Mouse (Mus musculus) forebrain, embryonic 12.5 days (tissue): ENCODE results near the gene Klhl42. TPM values are rescaled to one million over a fixed set of nuclear protein-coding genes. Genes with fewer than 3 reads are reported as not detected.
A peak's percentile ranks its signal among the peaks of the same experiment; 100 is the strongest.

Source experiments
- ATAC-seq: fragments of 200-750 bp; cut with Nextera tagmentation; 2 replicates; pipeline ENCODE4 v1.8.0; 2017; ENCODE audit warnings: moderate TSS enrichment; ENCODE audit not compliant: low FRiP score
- H3K27ac ChIP-seq: fragments of 300-500 bp; sonication (generic); 2 replicates; pipeline ENCODE4 v1.5.1; 2016; ENCODE audit warnings: mild to moderate bottlenecking
- H3K27me3 ChIP-seq: fragments of 300-500 bp; sonication (generic); 2 replicates; pipeline ENCODE4 v1.6.1; 2016; ENCODE audit warnings: mild to moderate bottlenecking
- H3K36me3 ChIP-seq: fragments of 300-500 bp; sonication (generic); replicated peaks from 2 replicates; pipeline ENCODE4 v1.6.1; 2016; ENCODE audit warnings: mild to moderate bottlenecking
- H3K4me1 ChIP-seq: fragments of 300-500 bp; sonication (generic); 2 replicates; pipeline ENCODE4 v1.6.1; 2016
- H3K4me2 ChIP-seq: fragments of 300-500 bp; sonication (generic); 2 replicates; pipeline ENCODE4 v1.6.1; 2016; ENCODE audit warnings: mild to moderate bottlenecking, moderate library complexity
- H3K4me3 ChIP-seq: fragments of 300-500 bp; sonication (generic); replicated peaks from 2 replicates; pipeline ENCODE4 v1.5.1; 2016; ENCODE audit warnings: mild to moderate bottlenecking
- H3K9ac ChIP-seq: fragments of 300-500 bp; sonication (generic); 2 replicates; pipeline ENCODE4 v1.6.1; 2016; ENCODE audit warnings: mild to moderate bottlenecking
- H3K9me3 ChIP-seq: fragments of 300-500 bp; sonication (generic); 2 replicates; pipeline ENCODE4 v1.6.1; 2016
- WGBS: fragments of 180-500 bp; shearing (Covaris S2); methylation state at CpG from one replicate; pipeline ENCODE4 v1.1.7; 2016; 5-methylcytosine and 5-hydroxymethylcytosine counted together
- polyA plus RNA-seq: library from polyadenylated mRNA; unstranded; fragments of >200 nt; fragmentation: Nextera tagmentation; extraction: Ambion mirVana; gene quantifications from 2 replicates; pipeline ENCODE4 v1.2.1, GENCODE M21; 2016

Klhl42 gene
- polyA plus RNA-seq, 1 experiment from 2014 or later: 6.7 TPM

DNA sequence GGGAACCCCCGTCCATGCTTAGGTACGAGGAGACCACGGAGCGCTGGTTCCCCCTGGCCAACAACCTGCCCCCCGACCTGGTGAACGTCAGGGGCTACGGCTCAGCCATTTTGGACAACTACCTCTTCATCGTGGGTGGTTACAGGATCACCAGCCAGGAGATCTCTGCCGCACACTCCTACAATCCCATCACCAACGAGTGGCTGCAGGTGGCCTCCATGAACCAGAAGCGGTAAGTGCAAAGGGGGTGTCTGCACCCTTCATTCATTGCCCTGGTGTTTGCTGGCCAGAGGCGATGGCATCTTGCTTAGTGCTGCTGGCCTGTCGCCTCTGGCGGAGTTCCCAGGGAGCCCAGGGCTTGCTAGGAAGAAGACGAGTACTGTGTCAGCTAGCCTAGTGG, 957 bp downstream of the Klhl42 start:
- Histone ChIP-seq H3K27ac (peak overlapping the region; percentile 71), H3K4me2 (peak overlapping the region; percentile 93), H3K9ac (peak overlapping the region; percentile 82), H3K9me3 (no peaks in the 10 kb centered on the region), H3K27me3 (peaks cover 12% of the 10 kb centered on the region), H3K4me3 (peak overlapping the region; percentile 74), H3K4me1 (peaks cover 27% of the 10 kb centered on the region), H3K36me3 (no peaks in the 10 kb centered on the region)
- WGBS: 1% methylated on average over 15 of the region's 15 CpGs
- ATAC-seq: peak; percentile 9; the same call in 1 of the 2 replicates

DNA sequence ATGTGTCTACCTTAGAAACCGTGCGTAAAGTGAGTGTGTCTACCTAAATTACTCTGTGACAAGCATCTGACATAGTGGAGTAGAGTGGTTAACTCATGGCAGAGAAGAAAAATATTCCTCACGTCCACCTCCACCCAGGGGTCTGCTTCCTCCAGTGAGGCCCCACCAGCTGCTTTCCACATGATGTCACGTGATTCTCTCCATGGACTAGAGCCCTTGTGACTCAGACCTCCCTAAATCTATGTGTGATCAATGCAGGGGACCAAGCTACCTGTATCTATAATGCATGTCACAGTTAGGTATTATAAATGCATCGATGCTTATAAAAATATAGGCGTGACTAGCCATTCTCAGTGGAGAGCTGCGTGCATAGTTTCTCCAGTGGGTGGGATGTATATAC, 3.6 kb downstream of the Klhl42 start:
- Histone ChIP-seq H3K4me1 (peaks cover 26% of the 10 kb centered on the region), H3K9ac (no peak overlapping the region), H3K27ac (no peak overlapping the region), H3K9me3 (no peaks in the 10 kb centered on the region), H3K27me3 (peaks cover 5% of the 10 kb centered on the region), H3K4me2 (no peak overlapping the region), H3K4me3 (no peak overlapping the region), H3K36me3 (no peaks in the 10 kb centered on the region)
- 88% methylated on average over 7 of the region's 7 CpGs for WGBS
- ATAC-seq: no peak

DNA sequence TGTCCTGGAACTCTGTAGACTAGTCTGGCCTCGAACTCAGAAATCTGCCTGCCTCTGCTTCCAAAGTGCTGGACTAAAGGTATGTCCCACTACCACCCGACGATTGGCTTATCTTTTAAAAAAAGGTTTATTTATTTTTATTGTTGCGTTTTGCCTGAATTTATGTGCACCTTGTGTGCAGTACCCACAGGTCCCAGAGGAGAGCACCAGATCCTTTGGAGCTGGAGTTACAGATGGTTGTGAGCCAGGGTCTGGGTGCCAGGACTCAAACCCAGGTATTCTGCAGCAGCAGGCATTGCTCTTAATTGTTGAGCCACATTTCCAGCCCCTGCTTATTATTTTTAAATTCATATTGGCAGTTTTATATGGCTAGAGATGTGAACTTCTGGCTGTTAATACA, 4.9 kb downstream of the Klhl42 start:
- Histone ChIP-seq H3K9ac (no peak overlapping the region), H3K36me3 (no peaks in the 10 kb centered on the region), H3K4me1 (peaks cover 22% of the 10 kb centered on the region), H3K27ac (no peak overlapping the region), H3K27me3 (no peaks in the 10 kb centered on the region), H3K9me3 (no peaks in the 10 kb centered on the region), H3K4me2 (no peak overlapping the region), H3K4me3 (no peak overlapping the region)
- ATAC-seq: no peak
- 94% methylated on average over 4 of the region's 4 CpGs for WGBS

DNA sequence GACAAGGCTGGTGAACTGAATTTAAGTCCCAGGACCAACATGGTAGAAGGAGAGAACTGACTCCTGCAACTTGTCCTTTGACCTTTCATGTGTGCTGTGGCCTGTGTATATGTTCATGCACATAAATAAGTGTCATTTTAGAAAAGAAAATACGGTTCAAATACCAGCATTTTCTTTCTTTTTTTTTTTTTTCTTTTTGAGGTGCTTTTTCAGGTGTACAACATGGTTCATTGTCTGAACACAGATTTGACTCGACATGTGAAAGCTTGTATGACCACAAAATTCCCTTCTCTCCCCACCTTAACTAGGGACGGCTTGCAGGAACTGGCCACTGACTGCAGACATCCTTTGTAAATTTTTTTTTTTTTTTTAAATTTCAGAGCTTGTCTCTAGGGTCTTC, 5.8 kb downstream of the Klhl42 start:
- H3K4me3 ChIP-seq: no peak overlapping the region
- H3K27ac ChIP-seq: no peak overlapping the region
- H3K27me3 ChIP-seq: no peaks in the 10 kb centered on the region
- ATAC-seq: no peak
- H3K9me3 ChIP-seq: no peaks in the 10 kb centered on the region
- no peak overlapping the region for H3K4me2 ChIP-seq
- H3K4me1 ChIP-seq: peaks cover 22% of the 10 kb centered on the region
- H3K9ac ChIP-seq: no peak overlapping the region
- WGBS: 78% methylated on average over 3 of the region's 3 CpGs
- no peaks in the 10 kb centered on the region for H3K36me3 ChIP-seq

DNA sequence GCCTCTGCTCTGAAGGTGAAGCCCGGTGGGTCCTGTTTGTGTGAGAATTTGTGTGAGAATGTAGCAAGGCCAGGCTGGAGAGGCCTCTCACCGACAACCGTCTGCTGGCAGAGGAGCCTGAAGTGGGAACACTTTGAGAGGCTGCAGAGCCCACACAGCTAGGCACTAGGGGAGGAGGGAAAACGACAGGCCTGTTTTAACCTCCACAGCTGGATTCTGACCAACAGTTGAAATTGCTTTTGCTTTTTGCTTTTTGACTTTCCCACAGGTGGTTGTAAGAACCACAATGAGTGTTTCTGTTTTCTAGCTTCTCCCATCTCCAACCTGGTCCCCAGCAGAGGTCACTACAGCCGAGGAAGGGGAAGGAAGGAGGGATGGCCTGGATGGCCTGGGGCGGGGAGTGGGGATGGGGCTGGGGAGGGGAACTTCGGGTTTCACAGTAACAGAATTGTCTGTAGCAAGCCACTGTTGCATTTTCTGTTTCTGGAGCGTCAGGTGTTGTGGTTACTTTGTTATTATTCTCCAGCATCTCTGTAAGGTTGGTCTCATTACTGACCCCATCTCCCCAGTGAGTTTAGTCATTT, 6.3 kb downstream of the Klhl42 start:
- H3K4me3 ChIP-seq: no peak overlapping the region
- WGBS: 52% methylated on average over 8 of the region's 8 CpGs
- H3K4me2 ChIP-seq: no peak overlapping the region
- no peak overlapping the region for H3K27ac ChIP-seq
- H3K9ac ChIP-seq: no peak overlapping the region
- H3K27me3 ChIP-seq: no peaks in the 10 kb centered on the region
- no peaks in the 10 kb centered on the region for H3K36me3 ChIP-seq
- ATAC-seq: no peak
- H3K4me1 ChIP-seq: peaks cover 20% of the 10 kb centered on the region
- no peaks in the 10 kb centered on the region for H3K9me3 ChIP-seq

DNA sequence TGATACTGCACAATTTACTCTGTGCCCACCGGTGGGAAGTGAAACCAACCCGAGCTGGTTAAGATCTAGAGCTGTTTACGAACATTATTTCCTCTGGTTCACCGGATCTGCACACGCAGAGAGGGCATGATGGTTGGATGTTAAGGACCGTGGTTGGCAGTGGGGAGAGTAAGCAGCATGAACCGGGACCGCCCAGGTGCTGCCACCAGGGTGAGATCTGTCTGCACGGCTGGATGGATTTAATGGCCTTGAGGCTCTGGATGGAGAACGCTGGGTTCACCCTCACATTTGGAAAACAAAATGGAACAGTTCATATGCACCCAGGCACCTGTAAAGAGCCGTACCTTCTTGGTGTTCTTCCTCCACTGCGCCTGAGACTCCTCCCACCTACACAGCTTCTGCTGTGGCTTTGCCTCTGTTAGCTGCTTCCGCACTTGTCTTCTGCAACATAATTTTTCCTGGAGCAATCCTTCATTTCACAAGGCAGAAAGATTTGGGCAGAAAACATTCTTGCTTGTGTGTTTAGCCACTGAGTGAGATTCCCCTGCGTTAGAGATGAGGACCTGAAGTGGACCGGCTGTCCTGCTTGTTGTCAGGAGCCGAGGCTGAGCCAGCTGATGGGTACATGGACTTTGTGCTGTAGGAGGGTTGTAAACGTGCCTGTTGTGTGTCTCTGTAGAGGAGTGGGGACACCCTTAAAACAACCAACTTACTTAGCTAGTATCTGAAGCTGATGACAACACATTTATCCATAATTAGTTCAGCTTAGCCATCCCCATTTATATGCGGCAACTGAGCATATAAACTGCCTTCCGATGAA, 8.5 kb downstream of the Klhl42 start:
- no peak for ATAC-seq
- Histone ChIP-seq H3K27ac (no peak overlapping the region), H3K4me2 (no peak overlapping the region), H3K4me3 (no peak overlapping the region), H3K36me3 (peaks cover 14% of the 10 kb centered on the region; the same call in 1 of the 2 replicates), H3K27me3 (no peaks in the 10 kb centered on the region), H3K9me3 (no peaks in the 10 kb centered on the region), H3K9ac (no peak overlapping the region), H3K4me1 (peaks cover 2% of the 10 kb centered on the region; the same call in 1 of the 2 replicates)
- 83% methylated on average over 19 of the region's 19 CpGs for WGBS

DNA sequence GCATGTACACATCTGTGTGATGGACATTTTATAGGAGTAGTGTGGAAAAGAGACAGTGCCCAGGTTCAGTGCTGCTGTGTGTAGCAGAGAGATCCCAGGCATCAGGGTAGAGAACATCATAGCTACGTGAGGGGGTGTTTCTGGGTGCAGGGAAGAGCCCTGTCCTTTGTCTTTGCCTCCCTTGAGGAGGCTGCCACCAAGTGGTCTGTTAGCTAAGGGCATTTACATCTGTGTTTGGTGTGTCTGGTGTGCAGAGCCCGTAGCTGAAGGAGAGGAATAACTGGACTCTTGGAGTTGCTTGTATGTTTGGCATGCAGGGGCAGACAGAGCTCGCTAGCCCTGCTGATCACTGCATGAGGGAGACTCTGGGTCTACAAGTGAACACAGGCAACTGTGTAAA, 11.1 kb downstream of the Klhl42 start:
- Histone ChIP-seq H3K9ac (no peak overlapping the region), H3K27ac (no peak overlapping the region), H3K36me3 (peaks cover 21% of the 10 kb centered on the region; the same call in 1 of the 2 replicates), H3K9me3 (no peaks in the 10 kb centered on the region), H3K4me2 (no peak overlapping the region), H3K4me1 (no peaks in the 10 kb centered on the region), H3K27me3 (no peaks in the 10 kb centered on the region), H3K4me3 (no peak overlapping the region)
- 84% methylated on average over 3 of the region's 3 CpGs for WGBS
- no peak for ATAC-seq

DNA sequence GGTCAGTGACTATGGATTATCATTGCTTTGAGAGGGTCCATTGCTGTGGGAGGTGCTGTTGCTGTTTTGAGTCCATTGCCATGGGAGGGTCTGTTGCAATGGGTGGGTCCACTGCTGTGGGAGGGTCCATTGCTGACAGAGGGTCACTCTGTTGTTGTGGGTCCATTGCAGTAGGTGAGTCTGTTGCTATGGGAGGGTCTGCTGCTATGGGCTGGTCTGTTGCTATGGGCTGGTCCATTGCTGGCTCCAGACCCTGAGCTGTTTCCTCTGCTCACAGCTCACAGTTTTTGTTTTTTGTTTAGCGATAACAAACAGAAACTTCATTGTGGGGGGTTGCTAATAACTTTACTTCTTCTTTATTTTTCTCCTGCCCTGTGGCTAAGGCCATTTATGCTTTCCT, 14.3 kb downstream of the Klhl42 start:
- H3K9ac ChIP-seq: no peak overlapping the region
- H3K27me3 ChIP-seq: no peaks in the 10 kb centered on the region
- H3K4me1 ChIP-seq: no peaks in the 10 kb centered on the region
- H3K27ac ChIP-seq: no peak overlapping the region
- H3K4me3 ChIP-seq: no peak overlapping the region
- no peaks in the 10 kb centered on the region for H3K9me3 ChIP-seq
- WGBS: 95% methylated on average over 1 of the region's 1 CpGs
- no peak for ATAC-seq
- peaks cover 36% of the 10 kb centered on the region for H3K36me3 ChIP-seq
- H3K4me2 ChIP-seq: no peak overlapping the region

DNA sequence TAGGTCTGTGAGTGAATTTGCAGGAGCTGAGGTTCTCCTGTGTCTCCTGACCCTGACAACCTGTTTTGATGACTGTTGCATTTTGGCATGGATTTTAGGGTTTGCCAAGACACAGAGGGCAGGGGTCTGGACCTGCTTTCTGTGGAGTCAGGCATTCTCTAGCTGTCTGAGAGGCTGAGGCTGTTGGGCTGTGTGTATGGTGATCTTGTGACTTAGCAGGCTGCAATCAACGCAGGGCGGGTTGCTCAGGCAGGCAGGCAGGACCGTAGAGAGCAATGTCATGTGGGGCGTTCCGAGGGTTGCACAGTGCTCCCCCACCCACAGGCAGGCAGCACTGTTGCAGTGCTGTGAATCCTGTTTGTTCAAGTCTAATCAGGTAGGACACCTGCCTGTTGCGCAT, 15.5 kb downstream of the Klhl42 start:
- peaks cover 36% of the 10 kb centered on the region for H3K36me3 ChIP-seq
- no peak overlapping the region for H3K9ac ChIP-seq

DNA sequence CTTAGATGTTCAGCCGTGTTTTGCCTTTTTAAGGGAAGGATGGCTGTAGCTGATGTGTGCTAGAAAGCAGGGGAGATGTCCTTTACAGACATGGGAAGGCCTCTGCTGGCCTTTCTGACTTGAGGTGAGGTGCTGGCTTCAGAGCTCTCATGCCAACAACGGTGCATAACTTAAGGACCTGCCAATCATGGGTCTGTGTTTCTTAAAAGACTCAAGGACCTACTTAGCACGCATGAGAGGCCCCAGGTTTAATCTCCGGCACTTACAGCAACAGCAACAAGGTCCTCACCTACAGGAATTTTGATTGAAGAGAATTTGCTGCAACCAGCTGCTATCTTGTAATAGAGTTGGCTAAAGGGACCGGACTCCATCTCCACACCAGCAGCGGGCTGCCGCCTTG, 18.1 kb downstream of the Klhl42 start:
- Histone ChIP-seq H3K27ac (no peak overlapping the region), H3K36me3 (peaks cover 32% of the 10 kb centered on the region), H3K4me3 (no peak overlapping the region), H3K4me1 (no peaks in the 10 kb centered on the region), H3K27me3 (no peaks in the 10 kb centered on the region), H3K9ac (no peak overlapping the region), H3K4me2 (no peak overlapping the region), H3K9me3 (no peaks in the 10 kb centered on the region)
- ATAC-seq: no peak
- 82% methylated on average over 7 of the region's 7 CpGs for WGBS

More for the DNA sequence above, 15.5 kb downstream of the Klhl42 start:
- WGBS: 96% methylated on average over 6 of the region's 6 CpGs
- Histone ChIP-seq H3K27me3 (no peaks in the 10 kb centered on the region), H3K4me3 (no peak overlapping the region), H3K4me2 (no peak overlapping the region), H3K4me1 (no peaks in the 10 kb centered on the region), H3K9me3 (no peaks in the 10 kb centered on the region), H3K27ac (no peak overlapping the region)
- no peak for ATAC-seq

DNA sequence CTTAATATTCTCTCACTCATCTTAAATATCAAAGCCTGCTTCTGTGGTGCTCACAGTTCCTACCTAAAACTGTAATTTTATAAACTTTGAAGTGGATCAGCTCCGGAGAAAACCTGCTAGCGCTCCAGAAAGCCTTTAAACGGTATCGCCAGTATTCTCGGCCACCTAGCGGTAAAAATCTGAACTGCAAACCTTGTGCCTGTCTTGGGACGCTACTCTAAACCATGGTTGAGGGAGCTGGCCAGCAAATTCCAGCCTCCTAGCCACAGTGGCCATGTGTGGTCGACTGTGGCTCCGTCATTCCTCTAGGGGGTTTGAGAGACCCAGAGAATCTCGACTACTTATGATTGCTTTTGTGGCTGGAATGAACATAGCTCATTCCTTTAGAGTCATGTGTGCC, 25.4 kb downstream of the Klhl42 start:
- no peak overlapping the region for H3K4me2 ChIP-seq
- no peak overlapping the region for H3K9ac ChIP-seq
- no peak overlapping the region for H3K27ac ChIP-seq
- H3K4me1 ChIP-seq: no peaks in the 10 kb centered on the region
- H3K4me3 ChIP-seq: no peak overlapping the region
- ATAC-seq: peak; percentile 76; the same call in 1 of the 2 replicates
- 12% methylated on average over 10 of the region's 10 CpGs for WGBS
- H3K9me3 ChIP-seq: no peaks in the 10 kb centered on the region
- H3K27me3 ChIP-seq: no peaks in the 10 kb centered on the region
- peaks cover 5% of the 10 kb centered on the region; the same call in 1 of the 2 replicates for H3K36me3 ChIP-seq

DNA sequence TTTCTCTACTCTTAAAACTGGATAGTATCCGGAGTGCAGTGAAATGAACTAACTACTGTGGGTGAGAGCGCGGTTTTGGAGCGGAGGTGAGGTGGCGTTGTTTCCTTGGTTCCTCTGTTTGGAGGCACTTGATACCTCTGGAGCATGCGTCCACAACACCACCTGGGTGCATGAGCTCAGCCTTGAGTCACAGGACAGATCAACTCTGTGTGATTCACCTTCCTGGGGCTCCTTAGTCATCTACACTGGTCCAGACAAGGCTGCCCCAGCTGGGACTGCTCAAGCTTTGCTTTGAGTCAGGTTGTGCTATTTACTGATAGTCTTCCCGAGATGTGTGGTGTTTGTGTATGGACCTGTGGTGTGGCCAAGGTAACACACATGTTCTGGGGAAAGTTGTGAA, 26.6 kb downstream of the Klhl42 start:
- Histone ChIP-seq H3K4me3 (no peak overlapping the region), H3K27ac (no peak overlapping the region), H3K9me3 (no peaks in the 10 kb centered on the region), H3K9ac (no peak overlapping the region), H3K27me3 (no peaks in the 10 kb centered on the region), H3K4me2 (no peak overlapping the region), H3K4me1 (no peaks in the 10 kb centered on the region), H3K36me3 (no peaks in the 10 kb centered on the region)
- WGBS: 93% methylated on average over 7 of the region's 7 CpGs
- no peak for ATAC-seq

DNA sequence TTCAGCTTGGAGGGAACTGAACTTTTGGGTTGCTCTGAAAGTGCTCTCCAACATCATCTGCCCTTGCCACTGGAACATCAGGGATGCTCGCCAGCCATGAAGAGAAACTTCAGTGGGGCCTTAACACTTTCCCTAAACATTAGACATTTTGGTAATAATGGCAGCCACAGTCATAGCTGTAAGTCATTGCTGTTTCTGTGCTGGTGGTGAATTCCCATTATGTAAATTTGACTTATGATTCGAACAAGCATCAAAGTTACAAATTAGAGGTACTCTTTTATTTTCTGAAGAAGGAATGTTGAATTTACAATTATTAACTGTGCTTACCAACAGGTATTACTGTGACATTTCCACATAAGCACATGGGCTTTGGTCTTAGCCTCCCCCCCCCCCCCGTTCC, 27.0 kb downstream of the Klhl42 start:
- Histone ChIP-seq H3K4me3 (no peak overlapping the region), H3K27me3 (no peaks in the 10 kb centered on the region), H3K27ac (no peak overlapping the region), H3K4me2 (no peak overlapping the region), H3K9ac (no peak overlapping the region), H3K4me1 (no peaks in the 10 kb centered on the region), H3K36me3 (no peaks in the 10 kb centered on the region), H3K9me3 (no peaks in the 10 kb centered on the region)
- ATAC-seq: no peak
- WGBS: 87% methylated on average over 3 of the region's 3 CpGs
